Mouse (Mus musculus): ENCODE measurements at regions not wholly inside any gene's neighbourhood (a gene's known extent, or its start where the extent isn't known, plus 50 kb on each side); places are given as distances from the start of the nearest gene placed in this dataset.

GRCm38 (mm10) chr11:57929506-57929905, 79.4 kb upstream of the Larp1 start:
- no peak overlapping the region for H3K4me3 ChIP-seq
- 0 out of 2 replicates have a peak overlapping the region, but pooled peaks have one; percentile 6 for H3K9ac ChIP-seq
- H3K36me3 ChIP-seq: no peaks in the 10 kb centered on the region
- H3K9me3 ChIP-seq: no peaks in the 10 kb centered on the region
- peaks cover 9% of the 10 kb centered on the region for H3K4me1 ChIP-seq
- WGBS: 3% methylated on average over 18 of the region's 18 CpGs
- no peak overlapping the region for H3K27ac ChIP-seq
- H3K27me3 ChIP-seq (replicated peaks): no peaks in the 10 kb centered on the region; the same call in 1 of the 2 replicates
- ATAC-seq (ENCODE audit: low FRiP score, low read depth): no peak; the same call in 1 of the 2 replicates
- H3K4me2 ChIP-seq (replicated peaks): peak overlapping the region; percentile 49

GRCm38 (mm10) chr11:57920263-57920662, 87.6 kb upstream of the Hand1 start:
- no peaks in the 10 kb centered on the region for H3K36me3 ChIP-seq
- 86% methylated on average over 2 of the region's 2 CpGs for WGBS
- H3K9ac ChIP-seq: no peak overlapping the region
- no peak overlapping the region for H3K4me2 ChIP-seq (replicated peaks)
- ATAC-seq (ENCODE audit: low FRiP score, low read depth): no peak
- H3K4me1 ChIP-seq: no peaks in the 10 kb centered on the region
- no peaks in the 10 kb centered on the region for H3K27me3 ChIP-seq (replicated peaks)
- H3K27ac ChIP-seq: no peak overlapping the region
- no peak overlapping the region for H3K4me3 ChIP-seq
- H3K9me3 ChIP-seq: no peaks in the 10 kb centered on the region

GRCm38 (mm10) chr11:57918447-57919059, 85.9 kb upstream of the Hand1 start:
- H3K36me3 ChIP-seq: no peaks in the 10 kb centered on the region
- no peak overlapping the region for H3K27ac ChIP-seq
- 86% methylated on average over 18 of the region's 18 CpGs for WGBS
- H3K9me3 ChIP-seq: no peaks in the 10 kb centered on the region
- no peak for ATAC-seq (ENCODE audit: low FRiP score, low read depth)
- no peak overlapping the region for H3K4me2 ChIP-seq (replicated peaks)
- H3K4me1 ChIP-seq: no peaks in the 10 kb centered on the region
- no peak overlapping the region for H3K4me3 ChIP-seq
- H3K9ac ChIP-seq: no peak overlapping the region
- no peaks in the 10 kb centered on the region for H3K27me3 ChIP-seq (replicated peaks)

- no peak overlapping the region for H3K4me2 ChIP-seq (replicated peaks)
- no peak overlapping the region for H3K4me3 ChIP-seq
- H3K4me1 ChIP-seq: no peaks in the 10 kb centered on the region
- H3K9me3 ChIP-seq: no peaks in the 10 kb centered on the region
- no peak for ATAC-seq (ENCODE audit: low FRiP score, low read depth)
- no peaks in the 10 kb centered on the region for H3K36me3 ChIP-seq
- WGBS: 74% methylated on average over 5 of the region's 5 CpGs
- no peak overlapping the region for H3K27ac ChIP-seq
- no peaks in the 10 kb centered on the region for H3K27me3 ChIP-seq (replicated peaks)
- no peak overlapping the region for H3K9ac ChIP-seq
These were observed 85.4 kb upstream of the Hand1 start for GRCm38 (mm10) chr11:57917974-57918373.

GRCm38 (mm10) chr11:57916016-57916415, 83.4 kb upstream of the Hand1 start:
- no peaks in the 10 kb centered on the region for H3K36me3 ChIP-seq
- H3K4me3 ChIP-seq: no peak overlapping the region
- H3K27me3 ChIP-seq (replicated peaks): no peaks in the 10 kb centered on the region
- H3K27ac ChIP-seq: no peak overlapping the region
- WGBS: 63% methylated on average over 6 of the region's 6 CpGs
- H3K4me2 ChIP-seq (replicated peaks): no peak overlapping the region
- no peaks in the 10 kb centered on the region for H3K4me1 ChIP-seq
- H3K9me3 ChIP-seq: no peaks in the 10 kb centered on the region
- no peak for ATAC-seq (ENCODE audit: low FRiP score, low read depth)
- no peak overlapping the region for H3K9ac ChIP-seq

GRCm38 (mm10) chr11:57913801-57914560, 81.4 kb upstream of the Hand1 start:
- H3K9me3 ChIP-seq: no peaks in the 10 kb centered on the region
- ATAC-seq (ENCODE audit: low FRiP score, low read depth): no peak
- H3K27me3 ChIP-seq (replicated peaks): no peaks in the 10 kb centered on the region
- H3K4me1 ChIP-seq: no peaks in the 10 kb centered on the region
- no peak overlapping the region for H3K4me3 ChIP-seq
- WGBS: 89% methylated on average over 3 of the region's 3 CpGs
- no peak overlapping the region for H3K9ac ChIP-seq
- no peak overlapping the region for H3K4me2 ChIP-seq (replicated peaks)
- H3K27ac ChIP-seq: no peak overlapping the region
- no peaks in the 10 kb centered on the region for H3K36me3 ChIP-seq

GRCm38 (mm10) chr11:57913020-57913699, 80.5 kb upstream of the Hand1 start:
- whole genome bisulfite sequencing: 51% methylated on average over 14 of the region's 14 CpGs
- H3K4me1 ChIP-seq: no peaks in the 10 kb centered on the region
- H3K4me2 ChIP-seq (replicated peaks): no peak overlapping the region
- H3K27me3 ChIP-seq (replicated peaks): no peaks in the 10 kb centered on the region
- H3K36me3 ChIP-seq: no peaks in the 10 kb centered on the region
- H3K27ac ChIP-seq: no peak overlapping the region
- H3K9ac ChIP-seq: no peak overlapping the region
- no peaks in the 10 kb centered on the region for H3K9me3 ChIP-seq
- H3K4me3 ChIP-seq: no peak overlapping the region
- no peak for ATAC-seq (ENCODE audit: low FRiP score, low read depth)

GRCm38 (mm10) chr11:57911698-57912283, 79.2 kb upstream of the Hand1 start:
- H3K36me3 ChIP-seq: no peaks in the 10 kb centered on the region
- no peaks in the 10 kb centered on the region for H3K9me3 ChIP-seq
- no peak for ATAC-seq (ENCODE audit: low FRiP score, low read depth)
- no peak overlapping the region for H3K9ac ChIP-seq
- no peaks in the 10 kb centered on the region for H3K4me1 ChIP-seq
- H3K4me2 ChIP-seq (replicated peaks): no peak overlapping the region
- H3K27ac ChIP-seq: no peak overlapping the region
- 52% methylated on average over 10 of the region's 10 CpGs for WGBS
- no peak overlapping the region for H3K4me3 ChIP-seq
- no peaks in the 10 kb centered on the region for H3K27me3 ChIP-seq (replicated peaks)

- H3K4me1 ChIP-seq: no peaks in the 10 kb centered on the region
- no peak overlapping the region for H3K4me3 ChIP-seq
- 46% methylated on average over 9 of the region's 9 CpGs for WGBS
- H3K27me3 ChIP-seq (replicated peaks): no peaks in the 10 kb centered on the region
- H3K9ac ChIP-seq: no peak overlapping the region
- no peak overlapping the region for H3K4me2 ChIP-seq (replicated peaks)
- H3K27ac ChIP-seq: no peak overlapping the region
- H3K9me3 ChIP-seq: no peaks in the 10 kb centered on the region
- ATAC-seq (ENCODE audit: low FRiP score, low read depth): no peak
- H3K36me3 ChIP-seq: no peaks in the 10 kb centered on the region
These were observed 71.6 kb upstream of the Hand1 start for GRCm38 (mm10) chr11:57904216-57904615.

GRCm38 (mm10) chr11:57899335-57899734, 66.7 kb upstream of the Hand1 start:
- 75% methylated on average over 4 of the region's 4 CpGs for WGBS
- ATAC-seq (ENCODE audit: low FRiP score, low read depth): no peak

GRCm38 (mm10) chr11:57895497-57895896, 62.9 kb upstream of the Hand1 start:
- no peak overlapping the region for H3K4me2 ChIP-seq (replicated peaks)
- H3K27me3 ChIP-seq (replicated peaks): no peaks in the 10 kb centered on the region
- 75% methylated on average over 1 of the region's 1 CpGs for WGBS
- ATAC-seq (ENCODE audit: low FRiP score, low read depth): no peak
- no peak overlapping the region for H3K9ac ChIP-seq
- H3K27ac ChIP-seq: no peak overlapping the region
- H3K4me1 ChIP-seq: no peaks in the 10 kb centered on the region
- H3K9me3 ChIP-seq: no peaks in the 10 kb centered on the region
- H3K36me3 ChIP-seq: no peaks in the 10 kb centered on the region
- no peak overlapping the region for H3K4me3 ChIP-seq

More at GRCm38 (mm10) chr11:57899335-57899734, 66.7 kb upstream of the Hand1 start:
- H3K27me3 ChIP-seq (replicated peaks): no peaks in the 10 kb centered on the region
- H3K9ac ChIP-seq: no peak overlapping the region
- H3K4me2 ChIP-seq (replicated peaks): no peak overlapping the region
- H3K4me3 ChIP-seq: no peak overlapping the region
- H3K4me1 ChIP-seq: no peaks in the 10 kb centered on the region
- H3K9me3 ChIP-seq: no peaks in the 10 kb centered on the region
- no peaks in the 10 kb centered on the region for H3K36me3 ChIP-seq
- H3K27ac ChIP-seq: no peak overlapping the region

Data from neural tube, embryonic 12.5 days (tissue).